Mouse (Mus musculus): ENCODE measurements around the gene Npr1. TPM values are rescaled to one million over a fixed set of nuclear protein-coding genes. Genes with fewer than 3 reads are reported as not detected.

The Npr1 gene
- polyA plus RNA-seq, 1 experiment: 0.04 TPM

- no peaks in the 10 kb centered on the region for H3K9me3 ChIP-seq (ENCODE audit: control insufficient read depth, low read length)
- peaks cover 20% of the 10 kb centered on the region for H3K4me1 ChIP-seq (ENCODE audit: control insufficient read depth)
- H3K4me3 ChIP-seq (replicated peaks): no peak overlapping the region
- no peak for TF ChIP-seq TAL1 (IDR thresholded peaks at IDR 0.05; ENCODE audit: low read length)
- TF ChIP-seq GATA1 (IDR thresholded peaks at IDR 0.05; ENCODE audit: low read length): no peak
- no peaks in the 10 kb centered on the region for H3K27me3 ChIP-seq (ENCODE audit: control insufficient read depth)
- H3K36me3 ChIP-seq (ENCODE audit: control insufficient read depth): peaks cover 62% of the 10 kb centered on the region
Observed at GRCm38 (mm10) chr3:90488576-90488975, 22.9 kb upstream of the Npr1 start.

DNA sequence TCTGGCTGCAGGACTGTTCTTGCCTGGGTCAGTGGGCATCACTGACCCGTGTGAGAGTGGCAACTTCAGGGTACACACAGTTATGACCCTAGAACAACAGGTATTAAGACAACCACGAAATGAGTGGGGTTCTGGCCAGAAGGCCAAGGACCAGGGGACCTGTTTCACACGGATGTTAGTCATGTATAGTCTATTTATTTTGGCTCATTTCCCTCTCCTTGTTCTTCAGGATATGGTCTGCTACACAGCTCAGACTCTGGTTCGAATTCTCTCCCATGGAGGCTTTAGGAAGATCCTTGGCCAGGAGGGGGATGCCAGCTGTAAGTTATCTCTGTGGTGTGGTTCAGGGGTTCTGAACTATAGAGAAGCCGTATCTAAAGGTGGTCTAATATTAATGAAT is 21.3 kb upstream of the Npr1 start:
- H3K4me1 ChIP-seq (ENCODE audit: control insufficient read depth): peaks cover 20% of the 10 kb centered on the region
- H3K4me3 ChIP-seq (replicated peaks): no peak overlapping the region
- H3K27me3 ChIP-seq (ENCODE audit: control insufficient read depth): no peaks in the 10 kb centered on the region
- H3K9me3 ChIP-seq (ENCODE audit: control insufficient read depth, low read length): no peaks in the 10 kb centered on the region
- peaks cover 76% of the 10 kb centered on the region for H3K36me3 ChIP-seq (ENCODE audit: control insufficient read depth)
- TF ChIP-seq TAL1 (IDR thresholded peaks at IDR 0.05; ENCODE audit: low read length): no peak
- TF ChIP-seq GATA1 (IDR thresholded peaks at IDR 0.05; ENCODE audit: low read length): no peak

DNA sequence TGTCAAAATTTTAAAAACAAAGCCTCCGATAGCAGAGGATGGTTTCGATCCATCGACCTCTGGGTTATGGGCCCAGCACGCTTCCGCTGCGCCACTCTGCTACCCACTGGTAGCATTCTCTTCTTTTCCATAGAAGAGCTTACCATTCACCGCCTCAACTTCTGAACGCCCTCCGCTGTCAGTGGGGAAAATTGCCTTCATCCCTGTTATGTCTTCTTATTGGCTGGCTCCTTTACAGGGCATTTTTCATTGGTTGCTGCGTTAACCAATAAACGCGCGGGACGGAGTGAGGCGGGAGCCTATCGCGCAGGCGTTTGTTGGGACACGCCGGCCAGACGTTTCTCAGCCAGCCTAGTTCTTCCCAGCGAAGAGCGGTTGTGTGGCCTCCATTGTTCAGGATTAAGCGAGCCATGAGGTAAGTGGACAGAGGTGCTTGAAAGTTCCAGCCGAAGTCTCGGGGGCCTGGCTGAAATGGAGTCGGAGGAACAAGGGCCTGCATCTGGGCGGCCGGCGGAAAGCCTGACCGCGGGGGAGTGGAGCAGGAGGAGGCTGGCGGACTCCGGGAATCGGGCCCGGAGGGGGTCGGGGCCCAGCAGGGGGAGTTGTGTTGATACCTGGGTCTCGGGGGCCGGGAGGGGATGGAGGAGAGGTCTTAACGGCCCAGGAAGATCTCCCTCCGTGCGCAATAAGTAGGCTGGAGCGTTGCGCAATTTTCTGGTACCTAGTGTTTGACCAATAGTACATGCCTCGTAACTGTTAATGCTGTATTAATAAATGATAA is 10.4 kb upstream of the Npr1 start, which contains the start of gene Ilf2:
Ilf2 (plus strand) TSS at position 296 of the 781 bp plus-strand sequence.
- Histone ChIP-seq H3K36me3 (ENCODE audit: control insufficient read depth) (peaks cover 33% of the 10 kb centered on the region), H3K4me1 (ENCODE audit: control insufficient read depth) (peaks cover 17% of the 10 kb centered on the region), H3K9me3 (ENCODE audit: control insufficient read depth, low read length) (no peaks in the 10 kb centered on the region), H3K27me3 (ENCODE audit: control insufficient read depth) (no peaks in the 10 kb centered on the region), H3K4me3 (replicated peaks) (peak within 1 kb of the TSS; percentile 97)
- TF ChIP-seq TAL1 (IDR thresholded peaks at IDR 0.05; ENCODE audit: low read length) (no peak), GATA1 (IDR thresholded peaks at IDR 0.05; ENCODE audit: low read length) (no peak)

DNA sequence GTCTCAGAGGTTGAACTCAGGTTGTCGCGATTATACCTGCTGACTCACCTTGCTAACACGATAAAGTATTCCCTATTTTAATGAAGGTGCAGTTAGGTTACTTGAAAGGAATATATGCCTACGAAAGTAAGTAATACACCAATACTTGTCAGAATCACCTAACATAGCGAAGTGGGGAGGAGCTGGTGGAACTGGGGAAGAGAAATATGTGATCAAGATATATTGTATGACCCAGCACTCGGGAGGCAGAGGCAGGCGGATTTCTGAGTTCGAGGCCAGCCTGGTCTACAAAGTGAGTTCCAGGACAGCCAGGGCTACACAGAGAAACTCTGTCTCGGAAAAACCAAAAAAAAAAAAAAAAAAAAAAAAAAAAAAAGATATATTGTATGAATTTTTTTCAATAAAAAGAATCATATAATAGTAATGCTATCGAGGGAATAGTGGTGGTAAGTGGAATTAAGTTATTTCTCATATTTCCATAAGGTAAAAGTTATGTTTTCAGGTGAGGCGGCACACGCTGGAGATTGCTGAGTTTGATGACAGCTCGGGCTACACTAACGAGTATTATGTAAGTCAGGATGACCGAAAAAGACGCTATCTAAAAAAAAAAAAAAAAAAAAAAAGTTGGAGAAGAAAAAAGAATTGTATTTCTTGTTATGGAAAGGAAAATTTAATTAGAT is 9.6 kb upstream of the Npr1 start:
- peaks cover 17% of the 10 kb centered on the region for H3K4me1 ChIP-seq (ENCODE audit: control insufficient read depth)
- no peak for TF ChIP-seq TAL1 (IDR thresholded peaks at IDR 0.05; ENCODE audit: low read length)
- TF ChIP-seq GATA1 (IDR thresholded peaks at IDR 0.05; ENCODE audit: low read length): no peak
- H3K36me3 ChIP-seq (ENCODE audit: control insufficient read depth): peaks cover 25% of the 10 kb centered on the region
- no peaks in the 10 kb centered on the region for H3K9me3 ChIP-seq (ENCODE audit: control insufficient read depth, low read length)
- H3K27me3 ChIP-seq (ENCODE audit: control insufficient read depth): no peaks in the 10 kb centered on the region
- peak overlapping the region; percentile 97 for H3K4me3 ChIP-seq (replicated peaks)

GRCm38 (mm10) chr3:90472213-90472612 is 6.5 kb upstream of the Npr1 start:
- H3K27me3 ChIP-seq (ENCODE audit: control insufficient read depth): peaks cover 21% of the 10 kb centered on the region
- TF ChIP-seq TAL1 (IDR thresholded peaks at IDR 0.05; ENCODE audit: low read length) (no peak), GATA1 (IDR thresholded peaks at IDR 0.05; ENCODE audit: low read length) (no peak)
- no peaks in the 10 kb centered on the region for H3K9me3 ChIP-seq (ENCODE audit: control insufficient read depth, low read length)
- peaks cover under 1% of the 10 kb centered on the region for H3K36me3 ChIP-seq (ENCODE audit: control insufficient read depth)
- no peak overlapping the region for H3K4me3 ChIP-seq (replicated peaks)
- H3K4me1 ChIP-seq (ENCODE audit: control insufficient read depth): peaks cover 15% of the 10 kb centered on the region

GRCm38 (mm10) chr3:90467618-90468300 is 2.1 kb upstream of the Npr1 start:
- Histone ChIP-seq H3K36me3 (ENCODE audit: control insufficient read depth) (no peaks in the 10 kb centered on the region), H3K4me1 (ENCODE audit: control insufficient read depth) (peaks cover 18% of the 10 kb centered on the region), H3K9me3 (ENCODE audit: control insufficient read depth, low read length) (peaks cover 11% of the 10 kb centered on the region; the same call in 1 of the 2 replicates), H3K4me3 (replicated peaks) (no peak overlapping the region), H3K27me3 (ENCODE audit: control insufficient read depth) (peaks cover 63% of the 10 kb centered on the region)
- TF ChIP-seq GATA1 (IDR thresholded peaks at IDR 0.05; ENCODE audit: low read length): no peak
- no peak for TF ChIP-seq TAL1 (IDR thresholded peaks at IDR 0.05; ENCODE audit: low read length)

GRCm38 (mm10) chr3:90466311-90466766 is 673 bp upstream of the Npr1 start:
- Histone ChIP-seq H3K4me1 (ENCODE audit: control insufficient read depth) (peaks cover 13% of the 10 kb centered on the region), H3K36me3 (ENCODE audit: control insufficient read depth) (no peaks in the 10 kb centered on the region), H3K9me3 (ENCODE audit: control insufficient read depth, low read length) (peaks cover 11% of the 10 kb centered on the region; the same call in 1 of the 2 replicates), H3K27me3 (ENCODE audit: control insufficient read depth) (peaks cover 78% of the 10 kb centered on the region), H3K4me3 (replicated peaks) (no peak overlapping the region)
- TF ChIP-seq GATA1 (IDR thresholded peaks at IDR 0.05; ENCODE audit: low read length) (no peak), TAL1 (IDR thresholded peaks at IDR 0.05; ENCODE audit: low read length) (no peak)

DNA sequence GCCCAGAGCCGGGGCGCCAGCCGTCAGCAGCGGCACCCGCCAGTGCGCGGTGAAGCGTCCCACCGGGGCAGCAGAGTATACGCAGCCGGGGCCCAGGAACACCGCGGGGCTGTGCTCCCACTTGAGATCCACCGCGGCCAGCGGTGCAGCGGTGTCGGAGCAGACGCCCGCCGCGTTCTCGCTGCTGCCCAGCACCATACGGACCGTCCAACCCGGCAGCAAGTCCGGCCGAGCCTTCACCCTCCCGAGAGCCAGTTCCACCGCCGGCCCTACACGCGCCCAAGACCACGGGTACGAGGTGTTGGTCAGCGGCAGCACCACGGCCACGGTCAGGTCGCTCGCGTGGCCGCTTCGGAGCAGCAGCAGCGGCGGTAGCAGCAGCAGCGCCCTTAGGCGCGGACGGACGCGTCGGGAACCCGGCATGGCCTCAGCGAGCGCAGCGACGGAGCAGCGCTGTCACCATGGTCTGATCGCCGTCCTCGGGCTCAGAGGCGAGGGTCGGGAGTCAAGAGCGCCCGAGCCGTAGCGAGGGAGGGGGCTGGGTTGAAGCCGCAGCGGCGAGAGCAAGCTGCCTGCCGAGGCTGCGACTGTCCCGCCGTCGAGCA is 483 bp downstream of the Npr1 start:
- Histone ChIP-seq H3K4me3 (replicated peaks) (peak overlapping the region; percentile 48), H3K4me1 (ENCODE audit: control insufficient read depth) (peaks cover 13% of the 10 kb centered on the region), H3K9me3 (ENCODE audit: control insufficient read depth, low read length) (peaks cover 11% of the 10 kb centered on the region; the same call in 1 of the 2 replicates), H3K27me3 (ENCODE audit: control insufficient read depth) (peaks cover 88% of the 10 kb centered on the region), H3K36me3 (ENCODE audit: control insufficient read depth) (no peaks in the 10 kb centered on the region)
- TF ChIP-seq GATA1 (IDR thresholded peaks at IDR 0.05; ENCODE audit: low read length): no peak
- no peak for TF ChIP-seq TAL1 (IDR thresholded peaks at IDR 0.05; ENCODE audit: low read length)

Data from erythroblast, embryonic 14.5 days (primary cell).